Mouse (Mus musculus) lung, adult 2 months (tissue): ENCODE results near the gene Tspan4.

Experiments
- CTCF ChIP-seq: fragments of 200-500 bp; IDR thresholded peaks from 2 replicates; pipeline ENCODE4 v1.5.1; 2011; ENCODE audit warnings: mild to moderate bottlenecking, low read length, control low read depth; ENCODE audit not compliant: insufficient read depth
- POLR2A ChIP-seq: fragments of 200-500 bp; IDR thresholded peaks from 2 replicates; pipeline ENCODE4 v1.6.1; 2011; ENCODE audit warnings: low read depth, mild to moderate bottlenecking, control low read depth, low read length, borderline replicate concordance; ENCODE audit errors: extremely low read depth

GRCm38 (mm10) chr7:141460001-141460390 lies 15.0 kb upstream of the Tspan4 start:
- TF ChIP-seq CTCF, result no peak
- TF ChIP-seq POLR2A, result no peak
